Mouse (Mus musculus): ENCODE results near the gene Caskin1. TPM values are rescaled to one million over a fixed set of nuclear protein-coding genes. Genes with fewer than 3 reads are reported as not detected.
A peak's percentile ranks its signal among the peaks of the same experiment; 100 is the strongest.

Gene Caskin1
- polyA plus RNA-seq, 1 experiment, result 0.52 TPM

- no peaks in the 10 kb centered on the region for H3K4me1 ChIP-seq (ENCODE audit: control insufficient read depth, insufficient read depth, low read length)
- 89% methylated on average over 2 of the region's 2 CpGs for WGBS
- TF ChIP-seq CTCF (conservative IDR thresholded peaks at IDR 0.05; ENCODE audit: insufficient read depth, insufficient read length, low read depth, low read length) (no peak), POLR2A (IDR thresholded peaks at IDR 0.05; ENCODE audit: low read depth, low read length) (no peak)
- DNase-seq, result no peak
- H3K36me3 ChIP-seq (ENCODE audit: control insufficient read depth, insufficient read depth, low read length), result no peaks in the 10 kb centered on the region
- H3K27me3 ChIP-seq (replicated peaks; ENCODE audit: control insufficient read depth, insufficient read depth, low read length), result no peaks in the 10 kb centered on the region
- H3K27ac ChIP-seq (ENCODE audit: insufficient read depth, low read depth, low read length), result no peak overlapping the region
- no peak overlapping the region for H3K4me3 ChIP-seq (ENCODE audit: insufficient read depth, low read depth, low read length)
Measured at GRCm38 (mm10) chr17:24545247-24545646, 56.8 kb downstream of the Caskin1 start.

- Histone ChIP-seq H3K4me3 (ENCODE audit: insufficient read depth, low read depth, low read length) (no peak overlapping the region), H3K27me3 (replicated peaks; ENCODE audit: control insufficient read depth, insufficient read depth, low read length) (no peaks in the 10 kb centered on the region), H3K4me1 (ENCODE audit: control insufficient read depth, insufficient read depth, low read length) (peaks cover 4% of the 10 kb centered on the region; the same call in 1 of the 2 replicates), H3K27ac (ENCODE audit: insufficient read depth, low read depth, low read length) (no peak overlapping the region), H3K36me3 (ENCODE audit: control insufficient read depth, insufficient read depth, low read length) (no peaks in the 10 kb centered on the region)
- peak; percentile 37 for DNase-seq
- TF ChIP-seq CTCF (conservative IDR thresholded peaks at IDR 0.05; ENCODE audit: insufficient read depth, insufficient read length, low read depth, low read length), result no peak
- TF ChIP-seq POLR2A (IDR thresholded peaks at IDR 0.05; ENCODE audit: low read depth, low read length), result no peak
- 61% methylated on average over 3 of the region's 3 CpGs for WGBS
Measured at GRCm38 (mm10) chr17:24546234-24546633, 57.8 kb downstream of the Caskin1 start.

GRCm38 (mm10) chr17:24548435-24548834, 60.0 kb downstream of the Caskin1 start:
- WGBS, result 13% methylated on average over 9 of the region's 9 CpGs
- Histone ChIP-seq H3K27me3 (replicated peaks; ENCODE audit: control insufficient read depth, insufficient read depth, low read length) (no peaks in the 10 kb centered on the region), H3K36me3 (ENCODE audit: control insufficient read depth, insufficient read depth, low read length) (no peaks in the 10 kb centered on the region), H3K4me3 (ENCODE audit: insufficient read depth, low read depth, low read length) (peak overlapping the region; percentile 60; the same call in 1 of the 2 replicates), H3K4me1 (ENCODE audit: control insufficient read depth, insufficient read depth, low read length) (peaks cover 7% of the 10 kb centered on the region; the same call in 1 of the 2 replicates), H3K27ac (ENCODE audit: insufficient read depth, low read depth, low read length) (peak overlapping the region; percentile 84)
- TF ChIP-seq POLR2A (IDR thresholded peaks at IDR 0.05; ENCODE audit: low read depth, low read length), result no peak
- TF ChIP-seq CTCF (conservative IDR thresholded peaks at IDR 0.05; ENCODE audit: insufficient read depth, insufficient read length, low read depth, low read length), result no peak
- DNase-seq, result peak; percentile 68

DNA sequence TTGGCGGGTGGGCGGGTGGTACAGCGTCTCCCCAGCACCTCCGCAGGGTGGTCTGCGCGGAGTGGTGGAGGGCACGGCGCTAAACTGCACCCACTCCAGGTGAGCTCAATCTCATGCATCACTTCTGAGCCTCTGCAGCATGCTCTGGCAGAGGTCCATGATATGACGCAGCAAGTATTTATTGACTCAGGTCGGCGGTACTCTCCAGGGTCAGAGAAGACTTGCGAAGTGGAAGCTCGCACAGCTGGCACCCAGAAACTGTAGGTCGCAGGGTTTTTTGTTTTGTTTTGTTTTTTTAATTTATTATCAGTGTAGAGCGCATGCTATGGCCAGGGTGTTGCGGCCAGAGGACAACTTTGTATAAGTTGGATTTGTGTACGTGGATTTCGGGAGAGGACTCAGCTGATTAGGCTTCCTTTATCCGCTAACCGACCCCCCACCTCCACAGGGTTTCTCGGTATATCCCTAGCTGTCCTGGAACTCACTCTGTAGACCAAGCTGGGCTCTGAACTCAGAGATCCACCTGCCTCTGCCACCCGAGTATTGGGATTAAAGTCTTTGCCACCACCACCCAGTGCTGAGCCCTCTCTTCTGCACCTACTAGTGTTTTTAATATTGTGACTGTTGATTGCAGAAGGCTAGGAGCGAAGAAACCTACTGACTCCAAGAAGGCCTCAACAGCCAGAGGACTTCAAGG, 60.7 kb downstream of the Caskin1 start:
- H3K27me3 ChIP-seq (replicated peaks; ENCODE audit: control insufficient read depth, insufficient read depth, low read length), result no peaks in the 10 kb centered on the region
- peaks cover 7% of the 10 kb centered on the region; the same call in 1 of the 2 replicates for H3K4me1 ChIP-seq (ENCODE audit: control insufficient read depth, insufficient read depth, low read length)
- TF ChIP-seq CTCF (conservative IDR thresholded peaks at IDR 0.05; ENCODE audit: insufficient read depth, insufficient read length, low read depth, low read length) (no peak), POLR2A (IDR thresholded peaks at IDR 0.05; ENCODE audit: low read depth, low read length) (no peak)
- H3K4me3 ChIP-seq (ENCODE audit: insufficient read depth, low read depth, low read length), result peak overlapping the region; percentile 60
- peak overlapping the region; percentile 84 for H3K27ac ChIP-seq (ENCODE audit: insufficient read depth, low read depth, low read length)
- 3% methylated on average over 23 of the region's 23 CpGs for WGBS
- DNase-seq, result peak; percentile 87
- no peaks in the 10 kb centered on the region for H3K36me3 ChIP-seq (ENCODE audit: control insufficient read depth, insufficient read depth, low read length)

- DNase-seq, result peak; percentile 100
- H3K27me3 ChIP-seq (replicated peaks; ENCODE audit: control insufficient read depth, insufficient read depth, low read length), result no peaks in the 10 kb centered on the region
- no peaks in the 10 kb centered on the region for H3K36me3 ChIP-seq (ENCODE audit: control insufficient read depth, insufficient read depth, low read length)
- TF ChIP-seq CTCF (conservative IDR thresholded peaks at IDR 0.05; ENCODE audit: insufficient read depth, insufficient read length, low read depth, low read length), result no peak
- TF ChIP-seq POLR2A (IDR thresholded peaks at IDR 0.05; ENCODE audit: low read depth, low read length), result peak; percentile 90
- H3K4me1 ChIP-seq (ENCODE audit: control insufficient read depth, insufficient read depth, low read length), result peaks cover 7% of the 10 kb centered on the region; the same call in 1 of the 2 replicates
- under 1% methylated on average over 70 of the region's 72 CpGs for WGBS
- H3K27ac ChIP-seq (ENCODE audit: insufficient read depth, low read depth, low read length), result peak within 1 kb of the TSS; percentile 84
- peak within 1 kb of the TSS; percentile 77 for H3K4me3 ChIP-seq (ENCODE audit: insufficient read depth, low read depth, low read length)
Measured at GRCm38 (mm10) chr17:24549618-24550415, 61.4 kb downstream of the Caskin1 start, which contains the start of gene Pkd1. Pkd1 (plus strand) TSS chr17:24549834.

- Histone ChIP-seq H3K4me1 (ENCODE audit: control insufficient read depth, insufficient read depth, low read length) (peaks cover 7% of the 10 kb centered on the region; the same call in 1 of the 2 replicates), H3K4me3 (ENCODE audit: insufficient read depth, low read depth, low read length) (peak overlapping the region; percentile 77), H3K36me3 (ENCODE audit: control insufficient read depth, insufficient read depth, low read length) (no peaks in the 10 kb centered on the region), H3K27me3 (replicated peaks; ENCODE audit: control insufficient read depth, insufficient read depth, low read length) (no peaks in the 10 kb centered on the region), H3K27ac (ENCODE audit: insufficient read depth, low read depth, low read length) (peak overlapping the region; percentile 63)
- peak; percentile 77 for DNase-seq
- 2% methylated on average over 44 of the region's 44 CpGs for WGBS
- no peak for TF ChIP-seq POLR2A (IDR thresholded peaks at IDR 0.05; ENCODE audit: low read depth, low read length)
- no peak for TF ChIP-seq CTCF (conservative IDR thresholded peaks at IDR 0.05; ENCODE audit: insufficient read depth, insufficient read length, low read depth, low read length)
Measured at GRCm38 (mm10) chr17:24550416-24551049, 62.1 kb downstream of the Caskin1 start.

Data from kidney, adult 2 months (tissue).